Mouse (Mus musculus): ENCODE data around the gene Pmf1.

- TF ChIP-seq POLR2A (IDR thresholded peaks at IDR 0.05; ENCODE audit: insufficient read depth, low read length) = no peak
- TF ChIP-seq EP300 (IDR thresholded peaks at IDR 0.05; ENCODE audit: insufficient read depth, low read depth, low read length) = no peak
- no peak for TF ChIP-seq CTCF (IDR thresholded peaks at IDR 0.05; ENCODE audit: low read depth, low read length)
These were observed 14.4 kb downstream of the Pmf1 start for GRCm38 (mm10) chr3:88395742-88396141.

All from ES-Bruce4 (cell line).